Mouse (Mus musculus): Measurements from ENCODE around the gene Zfp488. TPM values are rescaled to one million over a fixed set of nuclear protein-coding genes. Genes with fewer than 3 reads are reported as not detected.

Zfp488 gene
- polyA plus RNA-seq, 1 experiment from 2014 or later = 0.12 TPM

DNA sequence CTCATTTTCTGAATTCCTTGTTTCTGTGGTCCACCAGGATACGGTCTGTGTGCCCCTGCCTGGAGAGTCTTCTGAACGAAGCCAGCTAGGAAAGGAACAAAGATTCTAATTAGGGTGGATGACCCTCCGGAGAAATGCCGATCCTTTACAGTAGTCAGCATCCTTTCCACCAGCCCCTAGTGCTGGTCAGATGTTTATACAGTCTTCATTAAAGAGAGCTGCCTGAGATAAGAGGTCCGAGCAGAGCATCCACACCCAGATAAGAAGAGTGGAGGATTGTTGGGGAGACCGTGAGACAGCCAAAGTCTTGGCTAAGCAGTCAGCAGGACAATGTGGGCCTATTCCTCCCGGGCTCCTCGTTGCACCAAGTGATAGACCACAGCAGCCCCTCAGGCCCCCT lies 37.8 kb downstream of the Zfp488 start, which contains the start of gene Gdf2:
Gdf2 (plus strand) TSS at position 301 of the 400 bp plus-strand sequence.
- Histone ChIP-seq H3K4me2 (no peak within 1 kb of the TSS), H3K4me1 (0 out of 2 replicates have a peak, but pooled peaks cover 3% of the 10 kb centered on the region), H3K36me3 (ENCODE audit: poor library complexity, severe bottlenecking) (no peaks in the 10 kb centered on the region), H3K4me3 (no peak within 1 kb of the TSS), H3K9ac (no peak within 1 kb of the TSS), H3K9me3 (replicated peaks) (no peaks in the 10 kb centered on the region), H3K27ac (no peak within 1 kb of the TSS), H3K27me3 (no peaks in the 10 kb centered on the region)
- 80% methylated on average over 8 of the region's 8 CpGs for WGBS
- ATAC-seq = no peak

DNA sequence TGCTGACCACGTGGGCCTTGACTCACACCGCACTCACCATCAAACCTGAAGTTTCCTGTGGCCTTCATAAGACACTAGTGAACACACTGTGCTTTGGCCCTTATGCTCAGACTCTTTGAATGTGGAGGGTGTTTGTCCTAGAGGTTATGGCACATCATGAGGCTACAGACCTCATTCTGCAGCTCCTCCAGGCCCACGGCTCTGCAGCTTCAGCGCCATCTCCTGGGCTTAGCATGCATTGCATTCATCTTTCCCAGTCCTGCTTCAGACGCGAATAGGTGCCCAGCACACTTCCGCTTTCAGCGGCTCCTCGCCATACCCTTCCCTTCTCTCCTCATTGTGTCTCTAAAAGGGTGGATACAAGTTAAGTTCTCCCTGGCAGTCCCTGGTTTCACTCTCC lies 39.4 kb downstream of the Zfp488 start:
- Histone ChIP-seq H3K36me3 (ENCODE audit: poor library complexity, severe bottlenecking) (no peaks in the 10 kb centered on the region), H3K9me3 (replicated peaks) (no peaks in the 10 kb centered on the region), H3K27me3 (no peaks in the 10 kb centered on the region), H3K4me1 (0 out of 2 replicates have a peak, but pooled peaks cover 3% of the 10 kb centered on the region), H3K9ac (no peak overlapping the region; the same call in 1 of the 2 replicates), H3K27ac (no peak overlapping the region), H3K4me3 (no peak overlapping the region), H3K4me2 (peak overlapping the region; percentile 48)
- ATAC-seq = peak; percentile 33; the same call in 1 of the 2 replicates
- WGBS = 29% methylated on average over 9 of the region's 9 CpGs

DNA sequence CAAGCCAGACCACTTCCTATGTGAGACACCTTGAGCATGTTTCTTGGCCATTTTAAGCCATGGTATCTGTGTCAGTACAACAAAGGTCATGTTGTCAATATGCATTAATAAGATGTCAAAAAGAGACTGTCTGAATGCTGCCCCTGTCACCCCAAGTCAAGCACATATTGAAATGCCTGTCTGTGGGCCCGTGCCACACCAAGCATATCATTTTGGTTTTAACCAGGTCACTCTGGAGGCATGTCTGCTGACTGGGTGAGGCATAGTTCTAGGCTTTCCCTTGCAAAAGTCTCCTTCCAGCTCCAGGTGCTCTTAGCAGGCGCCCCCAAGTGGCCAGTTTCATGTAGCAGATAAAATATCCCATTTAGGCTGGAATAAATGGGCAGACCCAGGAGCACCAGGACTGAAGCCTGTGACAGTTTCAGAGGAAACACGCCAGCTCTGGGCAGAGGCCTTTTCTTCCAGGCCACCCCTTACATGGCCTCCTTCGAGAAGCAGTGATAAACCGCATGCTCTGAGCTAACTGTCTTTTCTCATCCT lies 44.7 kb downstream of the Zfp488 start:
- WGBS = 43% methylated on average over 5 of the region's 5 CpGs
- ATAC-seq = peak; percentile 30; the same call in 1 of the 2 replicates
- no peaks in the 10 kb centered on the region for H3K36me3 ChIP-seq (ENCODE audit: poor library complexity, severe bottlenecking)
- H3K27ac ChIP-seq = no peak overlapping the region
- H3K4me2 ChIP-seq = no peak overlapping the region
- H3K4me3 ChIP-seq = no peak overlapping the region
- no peak overlapping the region for H3K9ac ChIP-seq
- peaks cover 12% of the 10 kb centered on the region; the same call in 1 of the 2 replicates for H3K27me3 ChIP-seq
- H3K9me3 ChIP-seq (replicated peaks) = no peaks in the 10 kb centered on the region
- no peaks in the 10 kb centered on the region for H3K4me1 ChIP-seq

DNA sequence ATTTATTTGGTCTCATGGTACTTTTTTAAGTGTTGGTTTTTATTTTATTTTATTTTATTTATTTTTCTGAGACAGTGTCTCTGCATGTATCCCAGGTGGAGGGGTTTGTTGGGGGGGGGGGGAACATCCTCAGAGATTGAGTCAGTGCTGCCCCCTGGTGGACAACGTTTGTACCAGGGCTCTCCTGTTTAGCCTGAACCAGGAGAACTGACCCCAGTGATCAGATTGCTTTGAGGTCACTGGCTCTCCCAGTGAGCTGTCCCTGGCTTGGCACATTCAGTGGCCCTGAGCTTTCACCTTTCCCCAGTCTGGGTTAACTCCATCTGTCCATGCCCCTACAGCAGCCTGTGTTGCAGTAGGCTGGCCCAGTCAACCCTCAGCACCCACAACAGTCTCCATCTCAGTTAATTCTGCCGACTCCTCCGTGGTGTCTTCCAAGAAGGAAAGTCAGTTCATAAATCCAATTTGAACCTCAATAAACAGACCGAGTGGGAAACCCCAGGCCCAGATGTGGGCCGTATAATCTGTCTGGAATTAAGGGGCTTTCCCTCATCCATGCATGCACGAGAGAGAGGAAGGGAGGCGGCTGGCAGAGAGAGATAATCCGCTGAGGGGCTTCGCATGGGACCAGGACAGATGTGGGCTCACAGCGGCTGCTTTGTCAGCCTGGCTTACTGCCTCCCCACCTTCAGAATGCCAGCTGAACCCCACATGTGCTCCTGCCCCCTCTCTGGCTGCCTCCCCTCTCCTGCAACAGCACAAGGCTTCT lies 45.4 kb downstream of the Zfp488 start:
- Histone ChIP-seq H3K4me1 (no peaks in the 10 kb centered on the region), H3K9me3 (replicated peaks) (no peaks in the 10 kb centered on the region), H3K4me2 (no peak overlapping the region), H3K9ac (no peak overlapping the region), H3K27ac (no peak overlapping the region), H3K4me3 (no peak overlapping the region), H3K27me3 (peaks cover 12% of the 10 kb centered on the region; the same call in 1 of the 2 replicates), H3K36me3 (ENCODE audit: poor library complexity, severe bottlenecking) (no peaks in the 10 kb centered on the region)
- ATAC-seq = peak; percentile 56; the same call in 1 of the 2 replicates
- WGBS = 66% methylated on average over 10 of the region's 10 CpGs

DNA sequence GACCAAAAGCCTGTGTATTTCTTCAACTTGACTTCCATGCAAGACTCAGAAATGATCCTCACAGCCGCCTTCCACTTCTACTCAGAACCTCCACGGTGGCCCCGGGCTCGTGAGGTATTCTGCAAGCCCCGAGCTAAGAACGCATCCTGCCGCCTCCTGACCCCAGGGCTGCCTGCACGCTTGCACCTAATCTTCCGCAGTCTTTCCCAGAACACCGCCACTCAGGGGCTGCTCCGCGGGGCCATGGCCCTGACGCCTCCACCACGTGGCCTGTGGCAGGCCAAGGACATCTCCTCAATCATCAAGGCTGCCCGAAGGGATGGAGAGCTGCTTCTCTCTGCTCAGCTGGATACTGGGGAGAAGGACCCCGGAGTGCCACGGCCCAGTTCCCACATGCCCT lies 46.7 kb downstream of the Zfp488 start:
- Histone ChIP-seq H3K27me3 (peaks cover 12% of the 10 kb centered on the region; the same call in 1 of the 2 replicates), H3K27ac (no peak overlapping the region), H3K4me3 (no peak overlapping the region), H3K36me3 (ENCODE audit: poor library complexity, severe bottlenecking) (no peaks in the 10 kb centered on the region), H3K9ac (no peak overlapping the region), H3K9me3 (replicated peaks) (no peaks in the 10 kb centered on the region), H3K4me2 (no peak overlapping the region), H3K4me1 (no peaks in the 10 kb centered on the region)
- 76% methylated on average over 17 of the region's 17 CpGs for WGBS
- no peak for ATAC-seq

DNA sequence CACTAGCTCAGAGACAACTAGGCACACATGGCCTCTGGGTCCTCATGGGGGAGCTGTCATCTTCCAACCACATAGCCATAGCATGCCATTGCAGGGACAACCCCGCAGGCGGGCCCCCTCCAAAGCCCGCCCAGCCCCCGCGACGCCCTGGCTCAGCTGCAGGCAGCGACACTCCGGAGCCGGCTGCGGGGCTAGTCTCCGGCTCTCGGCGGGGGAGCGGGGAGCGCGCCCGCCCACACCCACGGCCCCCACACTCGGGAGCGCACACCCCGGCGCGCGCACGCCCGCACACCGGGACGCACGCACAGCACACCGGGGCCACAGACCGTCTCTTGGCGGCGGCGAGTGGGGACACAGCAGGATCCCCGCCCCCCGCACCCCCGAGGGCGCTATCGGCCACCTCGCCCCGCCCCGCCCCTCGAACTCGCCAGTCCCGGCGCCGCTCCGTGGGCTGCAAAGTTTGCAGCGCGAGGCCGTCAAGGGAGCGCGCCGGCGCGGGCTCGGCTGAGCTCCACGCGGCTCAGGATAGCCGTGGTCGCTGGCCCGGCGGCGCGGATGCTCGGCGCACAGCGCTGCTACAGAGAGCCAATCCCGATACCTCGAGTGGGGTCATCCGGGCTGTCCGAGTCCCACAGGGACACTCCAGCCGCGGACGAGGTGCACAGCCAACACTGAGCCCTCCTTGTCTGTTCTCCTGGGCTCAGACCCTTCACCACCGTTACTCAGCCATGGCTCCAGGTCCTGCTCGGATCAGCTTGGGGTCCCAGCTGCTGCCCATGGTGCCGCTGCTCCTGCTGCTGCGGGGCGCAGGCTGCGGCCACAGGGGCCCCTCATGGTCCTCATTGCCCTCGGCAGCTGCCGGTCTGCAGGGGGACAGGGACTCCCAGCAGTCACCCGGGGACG lies 55.1 kb downstream of the Zfp488 start, which contains the start of gene Gdf10:
Gdf10 (plus strand) TSS at position 420 of the 903 bp plus-strand sequence.
- Histone ChIP-seq H3K9me3 (replicated peaks) (no peaks in the 10 kb centered on the region), H3K9ac (peak within 1 kb of the TSS; percentile 60), H3K4me1 (peaks cover 23% of the 10 kb centered on the region), H3K27ac (no peak within 1 kb of the TSS), H3K4me3 (peak within 1 kb of the TSS; percentile 52), H3K4me2 (peak within 1 kb of the TSS; percentile 90), H3K27me3 (peaks cover 58% of the 10 kb centered on the region), H3K36me3 (ENCODE audit: poor library complexity, severe bottlenecking) (no peaks in the 10 kb centered on the region)
- peak; percentile 77 for ATAC-seq
- under 1% methylated on average over 71 of the region's 85 CpGs for WGBS

DNA sequence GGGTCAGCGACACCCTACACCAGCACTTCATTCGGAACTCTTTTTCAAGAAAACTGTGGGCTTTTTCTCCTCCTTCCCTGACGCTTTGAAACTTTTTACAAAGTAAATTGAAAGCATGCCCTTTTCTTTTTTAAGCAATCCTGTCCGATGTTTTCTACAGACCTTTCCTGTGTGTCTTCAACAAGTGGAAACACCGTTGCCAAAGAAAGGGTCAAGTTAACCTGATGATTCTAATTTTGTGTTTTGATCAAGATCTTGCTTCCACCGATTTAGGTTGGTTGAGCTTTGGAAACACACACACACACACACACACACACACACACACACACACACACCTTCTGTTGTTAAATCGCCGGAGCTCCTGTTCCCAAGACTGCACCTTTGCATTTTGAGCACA lies 55.8 kb downstream of the Zfp488 start:
- H3K27me3 ChIP-seq = peaks cover 62% of the 10 kb centered on the region
- no peak overlapping the region for H3K27ac ChIP-seq

DNA sequence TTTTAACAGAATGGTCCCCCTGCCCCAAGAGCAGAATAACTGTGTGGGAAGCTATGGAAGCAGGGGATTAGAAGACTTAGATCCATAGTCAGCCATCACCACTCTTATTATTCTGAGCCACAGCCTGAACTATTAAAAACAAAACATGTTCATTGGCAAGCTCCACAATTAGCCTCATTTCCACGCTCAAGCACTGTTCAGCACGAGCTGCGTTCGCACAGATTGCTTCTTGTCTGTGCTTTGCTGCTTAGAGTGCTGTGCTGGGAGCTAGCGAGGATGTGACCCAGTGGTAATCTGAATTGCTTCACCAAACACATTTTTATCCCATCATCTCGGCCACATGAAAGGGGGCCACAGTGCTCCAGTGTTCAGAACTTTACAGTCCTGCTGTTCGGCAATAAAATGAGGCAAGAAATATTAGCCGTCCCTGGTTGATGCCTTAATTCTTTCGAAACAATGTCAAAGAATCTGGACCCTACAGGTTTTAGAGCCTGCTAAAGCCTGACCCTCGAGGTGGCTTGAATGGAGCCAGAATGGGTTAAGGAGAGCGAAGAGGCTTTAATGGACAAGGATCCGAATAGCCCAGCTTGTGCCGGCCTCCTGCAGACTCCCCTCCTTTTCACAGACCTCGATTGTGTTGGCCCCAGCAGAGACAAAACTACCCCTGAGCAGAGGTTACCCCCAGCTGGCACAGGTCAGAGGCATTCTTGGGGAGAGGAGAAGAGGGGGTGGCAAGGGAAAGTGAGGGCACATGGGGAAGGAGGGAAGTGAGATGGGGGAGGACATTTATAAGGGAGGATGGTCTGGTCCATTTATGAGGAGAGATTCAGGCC lies 57.6 kb downstream of the Zfp488 start:
- H3K27ac ChIP-seq = no peak overlapping the region
- H3K9me3 ChIP-seq (replicated peaks) = no peaks in the 10 kb centered on the region
- peak; percentile 44 for ATAC-seq
- H3K36me3 ChIP-seq (ENCODE audit: poor library complexity, severe bottlenecking) = no peaks in the 10 kb centered on the region
- no peak overlapping the region for H3K4me3 ChIP-seq
- WGBS = 4% methylated on average over 14 of the region's 14 CpGs
- peaks cover 62% of the 10 kb centered on the region for H3K27me3 ChIP-seq
- H3K9ac ChIP-seq = no peak overlapping the region
- peak overlapping the region; percentile 27 for H3K4me2 ChIP-seq
- peaks cover 23% of the 10 kb centered on the region for H3K4me1 ChIP-seq

More for the DNA sequence above, 55.8 kb downstream of the Zfp488 start:
- peaks cover 23% of the 10 kb centered on the region for H3K4me1 ChIP-seq
- H3K4me2 ChIP-seq = peak overlapping the region; percentile 90
- H3K4me3 ChIP-seq = peak overlapping the region; percentile 52
- 10% methylated on average over 8 of the region's 8 CpGs for WGBS
- no peaks in the 10 kb centered on the region for H3K36me3 ChIP-seq (ENCODE audit: poor library complexity, severe bottlenecking)
- no peak overlapping the region for H3K9ac ChIP-seq
- ATAC-seq = no peak
- H3K9me3 ChIP-seq (replicated peaks) = no peaks in the 10 kb centered on the region

Other genes with a start within 250 kb of the Zfp488 start
- 1.1 and 2.0 TPM in 2 replicates for gene Gdf10, start 55.2 kb downstream of the Zfp488 start, polyA plus RNA-seq (2015; fragmentation: Nextera tagmentation; extraction: Ambion mirVana)
- gene Gdf2, start 37.7 kb downstream of the Zfp488 start, polyA plus RNA-seq (2015; fragmentation: Nextera tagmentation; extraction: Ambion mirVana) = not detected in 2 replicates
- gene Rbp3, start 24.8 kb downstream of the Zfp488 start, polyA plus RNA-seq (2015; fragmentation: Nextera tagmentation; extraction: Ambion mirVana) = not detected in 2 replicates
- gene Gm30083, start 36.4 kb upstream of the Zfp488 start, polyA plus RNA-seq (2015; fragmentation: Nextera tagmentation; extraction: Ambion mirVana) = not detected in 2 replicates
- gene Gm5460, start 38.0 kb upstream of the Zfp488 start, polyA plus RNA-seq (2015; fragmentation: Nextera tagmentation; extraction: Ambion mirVana) = not detected in 2 replicates
- not detected in 2 replicates for gene Antxrl, start 73.9 kb upstream of the Zfp488 start, polyA plus RNA-seq (2015; fragmentation: Nextera tagmentation; extraction: Ambion mirVana)
- not detected in 2 replicates for gene Anxa8, start 107.2 kb upstream of the Zfp488 start, polyA plus RNA-seq (2015; fragmentation: Nextera tagmentation; extraction: Ambion mirVana)
- not detected in 2 replicates for gene A630023A22Rik, start 124.0 kb upstream of the Zfp488 start, polyA plus RNA-seq (2015; fragmentation: Nextera tagmentation; extraction: Ambion mirVana)
- 0.04 and 0.05 TPM in 2 replicates for gene Npy4r, start 173.7 kb upstream of the Zfp488 start, polyA plus RNA-seq (2015; fragmentation: Nextera tagmentation; extraction: Ambion mirVana)
- gene Gprin2, start 222.9 kb upstream of the Zfp488 start, polyA plus RNA-seq (2015; fragmentation: Nextera tagmentation; extraction: Ambion mirVana) = 2.0 and 2.3 TPM in 2 replicates
- gene Syt15, start 240.8 kb upstream of the Zfp488 start, polyA plus RNA-seq (2015; fragmentation: Nextera tagmentation; extraction: Ambion mirVana) = 0.21 and 0.26 TPM in 2 replicates

Data from forebrain, embryonic 13.5 days (tissue).